Mouse (Mus musculus) megakaryocyte progenitor cell, adult 5-6 weeks (primary cell): ENCODE measurements around the gene Gm10181. TPM values are rescaled to one million over a fixed set of nuclear protein-coding genes. Genes with fewer than 3 reads are reported as not detected.

Experiments
- total RNA-seq, 2 experiments: library from RNA; stranded (forward) in 1 of 2; stranded (reverse) in 1 of 2; fragments of 157-497, 149-512 nt in 1 of 2; fragments of 200-1000 nt in 1 of 2; gene quantifications; 2 replicates each; pipeline versions ENCODE4 v1.2.3 to v1.2.4; 2015 to 2017

Gene Gm10181
- total RNA-seq, 2 experiments from 2014 or later = not detected

Other genes with a start within 250 kb of the Gm10181 start
- gene Herpud2, start 62.4 kb downstream of the Gm10181 start, total RNA-seq (2015) = 36.6 and 36.8 TPM in 2 replicates
- 12.0 and 18.2 TPM in 2 replicates for gene Herpud2, start 62.4 kb downstream of the Gm10181 start, total RNA-seq (2017)
- 186 and 197 TPM in 2 replicates for gene Sept7, start 163.0 kb downstream of the Gm10181 start, total RNA-seq (2015)
- gene Sept7, start 163.0 kb downstream of the Gm10181 start, total RNA-seq (2017) = 263 and 294 TPM in 2 replicates